Mouse (Mus musculus) frontal cortex, adult 2 months (tissue): ENCODE data around the gene Btbd7. TPM values are rescaled to one million over a fixed set of nuclear protein-coding genes. Genes with fewer than 3 reads are reported as not detected.

Experiments used
- DNase-seq, 2 experiments: peaks; one replicate each; pipeline ENCODE4 v3.0.0; 2022; ENCODE audit warnings: low spot score in 1 of 2; ENCODE audit errors: extremely low spot score in 1 of 2
- polyA plus RNA-seq: library from polyadenylated mRNA; depleted of rRNA; stranded (reverse); fragments of >200 nt; gene quantifications from 2 replicates; pipeline ENCODE4 v1.2.3, GENCODE M21; 2012; rRNA removed

The Btbd7 gene
- polyA plus RNA-seq, 1 experiment: 14.9 TPM

- DNase-seq: no peak
Measured at GRCm38 (mm10) chr12:102740285-102740684, 138.0 kb downstream of the Btbd7 start.

DNA sequence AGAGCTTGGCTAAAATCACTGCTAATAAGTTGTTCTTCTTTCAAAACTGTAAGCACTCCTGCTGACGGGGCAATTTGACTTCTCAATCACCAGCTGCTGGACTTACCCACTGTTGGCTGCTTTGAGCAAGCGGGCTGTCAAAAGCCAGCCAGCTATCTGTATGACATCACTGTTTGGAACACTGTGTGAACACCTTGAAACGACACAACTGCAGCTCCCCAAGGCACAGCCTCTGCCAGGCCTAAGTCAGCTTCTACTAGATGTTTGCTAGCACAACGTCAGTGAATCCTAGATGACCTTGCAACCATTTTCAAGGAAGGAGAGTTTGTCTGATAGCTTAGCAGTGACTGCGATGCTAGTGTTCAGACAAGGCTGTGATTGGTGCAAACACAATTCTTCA is 139.2 kb downstream of the Btbd7 start:
- no peak for DNase-seq

DNA sequence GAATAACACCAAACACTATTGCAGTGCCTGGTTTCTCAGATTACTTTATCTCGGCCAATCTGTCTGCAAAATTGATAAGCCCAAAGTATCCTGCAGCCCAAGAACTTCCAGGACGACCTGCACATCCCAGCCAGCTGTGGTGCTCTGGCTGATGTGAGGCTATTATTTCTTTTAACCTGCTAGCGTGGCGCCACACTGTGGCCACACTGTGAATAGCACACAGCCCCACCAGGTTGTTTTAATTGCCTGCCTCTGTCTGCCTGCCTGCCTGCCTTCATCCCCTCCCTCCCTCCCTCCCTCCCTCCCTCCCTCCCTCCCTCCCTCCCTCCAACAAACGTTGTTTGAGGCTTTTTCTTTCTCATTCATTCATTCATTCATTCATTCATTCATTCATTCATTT is 144.9 kb downstream of the Btbd7 start:
- peak in 1 of 2 experiments; percentile 66 for DNase-seq

- peak in 1 of 2 experiments; percentile 52 for DNase-seq
Measured at GRCm38 (mm10) chr12:102730798-102731619, 147.3 kb downstream of the Btbd7 start.

Other genes starting within 250 kb of the Btbd7 start
- 45.0 and 46.4 TPM in 2 replicates for gene Itpk1, start 173.5 kb downstream of the Btbd7 start, polyA plus RNA-seq
- gene Moap1, start 134.8 kb downstream of the Btbd7 start, polyA plus RNA-seq: 8.4 and 12.4 TPM in 2 replicates
- 3.9 and 4.4 TPM in 2 replicates for gene Tmem251, start 134.7 kb downstream of the Btbd7 start, polyA plus RNA-seq
- gene Gm28051, start 120.7 kb downstream of the Btbd7 start, polyA plus RNA-seq: not detected in 2 replicates
- 10.7 and 12.4 TPM in 2 replicates for gene Gon7, start 120.7 kb downstream of the Btbd7 start, polyA plus RNA-seq
- gene Ubr7, start 120.5 kb downstream of the Btbd7 start, polyA plus RNA-seq: 29.8 and 31.0 TPM in 2 replicates
- 28.2 and 30.8 TPM in 2 replicates for gene Gm20604, start 119.8 kb downstream of the Btbd7 start, polyA plus RNA-seq
- not detected in 2 replicates for gene Cox8c, start 20.8 kb upstream of the Btbd7 start, polyA plus RNA-seq
- 37.7 and 41.8 TPM in 2 replicates for gene Unc79, start 70.4 kb upstream of the Btbd7 start, polyA plus RNA-seq